Mouse (Mus musculus): ENCODE measurements around the gene Map7. TPM values are rescaled to one million over a fixed set of nuclear protein-coding genes. Genes with fewer than 3 reads are reported as not detected.

Gene Map7
- polyA plus RNA-seq, 1 experiment from 2014 or later: 7.2 TPM

DNA sequence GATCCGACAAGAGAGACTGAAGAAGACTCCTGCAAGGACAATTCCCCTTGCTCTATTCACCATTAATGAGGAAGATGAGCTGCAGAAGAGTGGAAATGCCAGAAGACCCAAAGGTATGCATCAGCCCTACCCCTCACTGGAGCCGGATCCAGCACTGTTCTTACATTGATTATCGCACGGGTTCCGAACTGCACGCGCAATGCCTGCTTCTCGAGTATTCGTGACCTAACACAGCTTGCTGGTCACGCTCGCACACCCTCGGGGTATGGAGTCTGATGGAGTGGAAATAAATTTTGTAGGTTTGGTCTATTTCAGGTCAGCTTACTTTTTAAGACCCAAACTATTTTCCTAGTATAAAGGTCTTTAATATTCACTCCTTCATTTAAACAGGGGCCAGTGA, 22.9 kb downstream of the Map7 start:
- Histone ChIP-seq H3K4me3 (ENCODE audit: low read depth, low read length) (no peak overlapping the region), H3K4me2 (no peak overlapping the region), H3K27ac (ENCODE audit: low read depth, low read length) (no peak overlapping the region), H3K9me3 (ENCODE audit: control insufficient read depth, low read length) (no peaks in the 10 kb centered on the region), H3K36me3 (ENCODE audit: control insufficient read depth, insufficient read depth, low read length) (no peaks in the 10 kb centered on the region), H3K27me3 (replicated peaks; ENCODE audit: control insufficient read depth, insufficient read depth, low read length) (no peaks in the 10 kb centered on the region), H3K4me1 (replicated peaks; ENCODE audit: control insufficient read depth, insufficient read depth, low read length) (peaks cover 9% of the 10 kb centered on the region), H3K9ac (ENCODE audit: low read depth, low read length) (no peak overlapping the region)
- DNase-seq (ENCODE audit: low spot score): no peak
- ATAC-seq (replicated peaks; ENCODE audit: low FRiP score): no peak
- WGBS: 85% methylated on average over 12 of the region's 12 CpGs

DNA sequence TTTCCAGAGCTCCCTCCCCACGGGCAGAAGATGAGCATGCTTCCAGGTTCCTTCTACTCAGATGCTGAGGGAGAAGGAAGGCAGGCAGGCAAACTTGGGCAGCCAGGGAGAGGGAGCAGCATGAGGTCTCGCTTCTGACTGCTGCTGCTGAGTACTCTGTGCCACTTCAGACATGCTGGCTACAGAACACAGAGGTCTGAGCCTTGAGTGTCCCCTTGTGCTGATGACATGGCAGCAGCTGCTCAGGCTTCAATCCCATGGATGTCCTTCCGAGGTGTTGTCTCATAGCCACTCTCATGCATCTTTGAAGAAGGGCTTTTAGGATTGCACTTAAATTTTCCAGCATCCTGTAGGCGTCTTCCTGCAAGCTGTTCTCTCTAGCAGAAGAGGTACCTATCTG, 23.5 kb downstream of the Map7 start:
- H3K9me3 ChIP-seq (ENCODE audit: control insufficient read depth, low read length): no peaks in the 10 kb centered on the region
- no peak overlapping the region for H3K4me2 ChIP-seq
- H3K9ac ChIP-seq (ENCODE audit: low read depth, low read length): no peak overlapping the region
- no peaks in the 10 kb centered on the region for H3K27me3 ChIP-seq (replicated peaks; ENCODE audit: control insufficient read depth, insufficient read depth, low read length)
- DNase-seq (ENCODE audit: low spot score) (no peak), ATAC-seq (replicated peaks; ENCODE audit: low FRiP score) (no peak)
- no peak overlapping the region for H3K4me3 ChIP-seq (ENCODE audit: low read depth, low read length)
- H3K27ac ChIP-seq (ENCODE audit: low read depth, low read length): no peak overlapping the region
- 76% methylated on average over 4 of the region's 4 CpGs for WGBS
- no peaks in the 10 kb centered on the region for H3K36me3 ChIP-seq (ENCODE audit: control insufficient read depth, insufficient read depth, low read length)
- H3K4me1 ChIP-seq (replicated peaks; ENCODE audit: control insufficient read depth, insufficient read depth, low read length): peaks cover 9% of the 10 kb centered on the region

DNA sequence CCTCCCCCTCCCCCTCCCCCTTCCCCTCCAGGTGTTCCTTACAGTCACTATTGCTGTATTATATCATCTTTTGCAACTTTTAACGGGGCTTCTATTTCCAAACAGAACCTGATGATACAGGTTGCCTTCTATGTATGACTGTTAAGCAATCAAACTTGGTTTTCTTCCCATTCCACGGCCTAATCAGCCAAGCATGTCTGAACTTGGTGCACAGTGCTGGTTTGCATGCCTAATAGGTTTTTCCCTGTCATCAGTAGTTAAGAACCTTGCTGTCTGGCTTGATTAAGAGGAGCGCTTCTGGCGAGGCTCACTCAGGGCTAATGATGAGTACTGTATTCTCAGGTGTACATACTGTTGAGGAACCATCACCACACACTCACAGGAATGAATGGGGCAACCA, 25.5 kb downstream of the Map7 start:
- no peak for ATAC-seq (replicated peaks; ENCODE audit: low FRiP score)
- no peak overlapping the region for H3K4me2 ChIP-seq
- no peak overlapping the region for H3K4me3 ChIP-seq (ENCODE audit: low read depth, low read length)
- H3K27me3 ChIP-seq (replicated peaks; ENCODE audit: control insufficient read depth, insufficient read depth, low read length): no peaks in the 10 kb centered on the region
- no peaks in the 10 kb centered on the region for H3K9me3 ChIP-seq (ENCODE audit: control insufficient read depth, low read length)
- H3K27ac ChIP-seq (ENCODE audit: low read depth, low read length): no peak overlapping the region
- H3K4me1 ChIP-seq (replicated peaks; ENCODE audit: control insufficient read depth, insufficient read depth, low read length): peaks cover 9% of the 10 kb centered on the region
- DNase-seq (ENCODE audit: low spot score): no peak
- no peak overlapping the region for H3K9ac ChIP-seq (ENCODE audit: low read depth, low read length)
- WGBS: 87% methylated on average over 4 of the region's 4 CpGs
- no peaks in the 10 kb centered on the region for H3K36me3 ChIP-seq (ENCODE audit: control insufficient read depth, insufficient read depth, low read length)

DNA sequence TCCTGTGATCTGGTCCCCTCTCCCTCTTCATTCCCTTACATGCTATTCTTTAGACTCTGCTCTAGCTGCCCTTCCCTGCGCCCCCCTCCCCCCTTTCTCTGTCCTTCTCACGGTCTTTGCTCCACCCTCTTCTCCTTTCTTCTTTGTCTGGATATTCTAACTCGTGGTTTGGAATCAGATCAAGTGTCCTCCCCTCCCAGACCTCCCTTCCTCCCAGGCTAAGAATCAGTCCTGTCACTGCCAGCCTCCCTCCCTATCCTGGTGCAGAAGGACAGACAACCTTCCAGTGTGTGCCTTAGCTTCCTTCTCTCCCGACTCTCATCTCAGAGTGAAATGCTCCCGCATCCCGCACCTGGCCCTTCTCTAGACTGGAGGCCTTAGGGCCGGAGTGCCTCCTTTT, 27.8 kb downstream of the Map7 start:
- no peak for ATAC-seq (replicated peaks; ENCODE audit: low FRiP score)
- Histone ChIP-seq H3K27ac (ENCODE audit: low read depth, low read length) (no peak overlapping the region), H3K27me3 (replicated peaks; ENCODE audit: control insufficient read depth, insufficient read depth, low read length) (no peaks in the 10 kb centered on the region), H3K36me3 (ENCODE audit: control insufficient read depth, insufficient read depth, low read length) (no peaks in the 10 kb centered on the region), H3K4me3 (ENCODE audit: low read depth, low read length) (no peak overlapping the region), H3K9ac (ENCODE audit: low read depth, low read length) (no peak overlapping the region), H3K4me2 (no peak overlapping the region), H3K4me1 (replicated peaks; ENCODE audit: control insufficient read depth, insufficient read depth, low read length) (peaks cover under 1% of the 10 kb centered on the region; the same call in 1 of the 2 replicates), H3K9me3 (ENCODE audit: control insufficient read depth, low read length) (no peaks in the 10 kb centered on the region)
- DNase-seq (ENCODE audit: low spot score): no peak
- 66% methylated on average over 7 of the region's 7 CpGs for whole genome bisulfite sequencing

DNA sequence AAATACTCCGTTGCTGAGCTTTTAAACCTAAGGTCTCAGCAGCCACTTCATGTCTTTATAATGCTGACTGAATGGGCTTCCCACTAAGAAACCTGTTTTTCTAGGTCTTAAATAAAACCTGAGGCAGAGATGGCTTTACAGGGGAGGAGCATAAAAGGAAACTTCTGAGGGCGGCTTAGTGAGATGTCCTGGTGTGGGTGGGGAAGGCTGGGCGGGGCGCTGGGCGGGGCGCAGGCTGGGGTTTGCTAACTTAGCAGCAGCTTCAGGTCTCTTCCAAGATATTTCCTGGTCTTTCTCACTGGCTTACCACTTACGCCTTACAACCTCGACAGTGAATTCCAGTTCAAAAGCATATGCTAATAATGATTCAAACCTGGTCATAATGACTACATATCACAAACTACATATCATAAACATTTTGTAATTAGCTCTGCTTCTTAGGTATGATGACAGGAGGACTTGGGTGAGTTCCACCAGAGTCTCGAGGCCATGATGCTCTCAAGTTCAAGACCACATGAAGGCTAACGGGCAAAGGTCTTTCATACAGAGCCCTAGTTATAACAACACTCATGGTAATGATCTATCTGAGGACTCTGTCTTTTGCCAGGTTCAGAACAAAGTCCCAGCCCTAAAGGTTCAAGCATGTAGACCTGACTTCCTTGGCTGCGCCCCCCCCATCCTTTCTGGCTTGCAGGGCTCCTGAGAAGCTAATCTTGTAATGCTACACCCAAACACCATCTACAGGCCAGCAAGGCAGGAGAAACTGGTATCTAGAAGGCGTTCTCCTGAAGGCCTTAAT, 30.7 kb downstream of the Map7 start:
- ATAC-seq (replicated peaks; ENCODE audit: low FRiP score): peak; percentile 79

DNA sequence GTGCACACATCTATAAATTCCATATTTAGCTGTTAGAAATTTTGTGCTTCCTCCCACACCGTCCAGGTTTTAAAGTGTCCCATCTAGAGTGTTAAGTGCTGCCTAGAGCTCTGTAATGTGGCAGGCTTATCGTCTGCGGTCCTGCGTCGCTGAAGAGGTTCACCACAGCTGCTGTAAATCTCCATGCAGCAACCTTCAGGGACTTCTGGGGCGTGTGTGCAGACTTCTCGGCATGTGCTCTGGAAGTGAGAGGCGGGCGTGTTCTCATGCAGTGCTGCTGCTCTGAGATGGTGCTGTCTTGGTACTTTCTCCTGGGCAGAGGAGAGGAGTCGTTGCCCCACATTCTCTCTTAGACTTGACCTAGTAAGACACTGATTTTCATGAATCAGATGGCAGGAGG, 32.9 kb downstream of the Map7 start:
- WGBS: 33% methylated on average over 10 of the region's 10 CpGs
- ATAC-seq (replicated peaks; ENCODE audit: low FRiP score) (0 out of 2 replicates have a peak, but pooled peaks have one; percentile 29), DNase-seq (ENCODE audit: low spot score) (no peak)
- Histone ChIP-seq H3K9me3 (ENCODE audit: control insufficient read depth, low read length) (no peaks in the 10 kb centered on the region), H3K9ac (ENCODE audit: low read depth, low read length) (no peak overlapping the region), H3K27ac (ENCODE audit: low read depth, low read length) (no peak overlapping the region), H3K4me1 (replicated peaks; ENCODE audit: control insufficient read depth, insufficient read depth, low read length) (0 out of 2 replicates have a peak, but pooled peaks cover 3% of the 10 kb centered on the region), H3K4me2 (no peak overlapping the region), H3K27me3 (replicated peaks; ENCODE audit: control insufficient read depth, insufficient read depth, low read length) (no peaks in the 10 kb centered on the region), H3K4me3 (ENCODE audit: low read depth, low read length) (no peak overlapping the region), H3K36me3 (ENCODE audit: control insufficient read depth, insufficient read depth, low read length) (no peaks in the 10 kb centered on the region)

More for the DNA sequence above, 30.7 kb downstream of the Map7 start:
- DNase-seq (ENCODE audit: low spot score): no peak
- H3K27ac ChIP-seq (ENCODE audit: low read depth, low read length): no peak overlapping the region
- H3K27me3 ChIP-seq (replicated peaks; ENCODE audit: control insufficient read depth, insufficient read depth, low read length): no peaks in the 10 kb centered on the region
- H3K9ac ChIP-seq (ENCODE audit: low read depth, low read length): no peak overlapping the region
- no peaks in the 10 kb centered on the region for H3K36me3 ChIP-seq (ENCODE audit: control insufficient read depth, insufficient read depth, low read length)
- H3K4me1 ChIP-seq (replicated peaks; ENCODE audit: control insufficient read depth, insufficient read depth, low read length): 0 out of 2 replicates have a peak, but pooled peaks cover 3% of the 10 kb centered on the region
- no peak overlapping the region for H3K4me2 ChIP-seq
- no peak overlapping the region for H3K4me3 ChIP-seq (ENCODE audit: low read depth, low read length)
- 33% methylated on average over 12 of the region's 12 CpGs for WGBS
- H3K9me3 ChIP-seq (ENCODE audit: control insufficient read depth, low read length): no peaks in the 10 kb centered on the region

DNA sequence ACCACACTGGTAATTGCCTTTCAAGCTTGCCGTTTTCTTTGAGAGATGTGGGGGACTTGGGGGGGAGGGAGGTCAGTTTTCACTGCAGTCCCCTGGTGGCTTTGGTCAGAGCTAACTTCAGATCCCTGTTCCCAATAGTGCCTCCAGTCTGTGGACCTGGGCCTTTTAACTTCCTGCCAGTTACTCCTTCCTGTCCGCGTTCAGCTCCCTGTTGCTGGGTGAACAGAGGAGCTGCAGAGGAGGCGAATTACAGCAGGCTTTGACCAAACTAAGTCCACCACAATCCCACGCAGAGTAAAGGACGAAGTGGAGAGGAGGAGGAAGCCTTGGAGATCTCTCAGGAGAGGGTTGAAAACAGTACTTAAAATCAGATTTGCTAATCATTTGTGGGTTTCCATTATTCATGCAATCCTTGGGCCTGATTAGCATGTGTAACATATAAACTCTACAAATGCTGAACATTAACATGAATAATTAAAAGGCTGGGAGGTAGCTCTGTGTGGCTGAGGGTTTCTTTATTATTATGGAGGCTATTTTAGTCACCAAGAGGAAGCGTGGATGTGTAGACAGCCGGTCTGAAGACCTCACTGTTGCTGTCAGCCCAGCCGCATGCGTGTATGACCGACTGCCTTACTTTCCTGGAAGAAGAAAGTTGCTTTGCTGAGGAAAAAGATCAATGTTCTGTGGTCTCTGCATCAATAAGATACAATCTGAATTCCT, 33.6 kb downstream of the Map7 start:
- 34% methylated on average over 11 of the region's 11 CpGs for WGBS
- no peak overlapping the region for H3K4me2 ChIP-seq
- ATAC-seq (replicated peaks; ENCODE audit: low FRiP score) (no peak), DNase-seq (ENCODE audit: low spot score) (no peak)
- H3K9ac ChIP-seq (ENCODE audit: low read depth, low read length): no peak overlapping the region
- peaks cover 7% of the 10 kb centered on the region; the same call in 1 of the 2 replicates for H3K4me1 ChIP-seq (replicated peaks; ENCODE audit: control insufficient read depth, insufficient read depth, low read length)
- no peaks in the 10 kb centered on the region for H3K27me3 ChIP-seq (replicated peaks; ENCODE audit: control insufficient read depth, insufficient read depth, low read length)
- no peaks in the 10 kb centered on the region for H3K9me3 ChIP-seq (ENCODE audit: control insufficient read depth, low read length)
- H3K4me3 ChIP-seq (ENCODE audit: low read depth, low read length): no peak overlapping the region
- no peak overlapping the region for H3K27ac ChIP-seq (ENCODE audit: low read depth, low read length)
- no peaks in the 10 kb centered on the region for H3K36me3 ChIP-seq (ENCODE audit: control insufficient read depth, insufficient read depth, low read length)

DNA sequence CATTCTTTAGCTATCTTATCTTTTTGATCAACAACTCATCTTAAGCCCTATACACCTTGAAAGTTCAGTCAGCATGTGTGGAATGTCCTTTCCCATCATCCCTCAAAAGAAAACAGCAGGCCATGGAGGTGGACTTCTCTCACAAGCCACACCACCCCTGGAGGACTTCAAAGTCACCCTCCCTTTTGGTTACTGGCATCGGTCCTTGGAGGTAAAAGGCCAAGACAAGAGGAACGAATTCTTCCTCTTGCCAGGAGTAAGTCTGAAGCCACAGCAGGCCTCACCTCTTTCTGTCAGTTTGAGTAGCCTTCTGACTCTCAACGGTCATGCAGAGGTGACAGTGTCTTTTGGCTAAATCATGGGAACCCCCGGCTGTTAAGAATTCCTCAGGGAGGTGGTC, 36.1 kb downstream of the Map7 start:
- DNase-seq (ENCODE audit: low spot score): no peak
- Histone ChIP-seq H3K4me3 (ENCODE audit: low read depth, low read length) (no peak overlapping the region), H3K27me3 (replicated peaks; ENCODE audit: control insufficient read depth, insufficient read depth, low read length) (no peaks in the 10 kb centered on the region), H3K4me2 (no peak overlapping the region), H3K9ac (ENCODE audit: low read depth, low read length) (no peak overlapping the region), H3K36me3 (ENCODE audit: control insufficient read depth, insufficient read depth, low read length) (no peaks in the 10 kb centered on the region), H3K9me3 (ENCODE audit: control insufficient read depth, low read length) (no peaks in the 10 kb centered on the region), H3K27ac (ENCODE audit: low read depth, low read length) (no peak overlapping the region), H3K4me1 (replicated peaks; ENCODE audit: control insufficient read depth, insufficient read depth, low read length) (peaks cover 9% of the 10 kb centered on the region; the same call in 1 of the 2 replicates)
- ATAC-seq (replicated peaks; ENCODE audit: low FRiP score): no peak
- WGBS: 69% methylated on average over 4 of the region's 4 CpGs

Measured in liver, embryonic 11.5 days (tissue).